In genomic region chr5:108423427-108423826, GRCm38 (mm10) we compare ENCODE assay signal across 35 mouse cellular contexts. TPM values are rescaled to one million over a fixed set of nuclear protein-coding genes. Genes with fewer than 3 reads are reported as not detected.
"Had no signal": no experiment of that assay in that cellular context is flagged by ENCODE, and none has a peak within 500 bp of the region (broad histone marks: within the 10 kb centered on the region; RNA-seq: fewer than 3 reads in every experiment).

No protein-coding gene starts in this region.

- H3K4me3 ChIP-seq: gastrocnemius, adult 2 months; heart, embryonic 10.5 days; heart, embryonic 12.5 days; hindbrain, embryonic 10.5 days; hindbrain, embryonic 13.5 days; hindbrain, embryonic 15.5 days; kidney, embryonic 15.5 days; limb, embryonic 13.5 days; limb, embryonic 15.5 days; liver, embryonic 15.5 days had no signal

- H3K27me3 ChIP-seq: hindbrain, embryonic 13.5 days; hindbrain, embryonic 15.5 days; kidney, embryonic 15.5 days; limb, embryonic 13.5 days; limb, embryonic 15.5 days; liver, embryonic 15.5 days had no signal

- H3K9me3 ChIP-seq: heart, embryonic 10.5 days; heart, embryonic 12.5 days; hindbrain, embryonic 10.5 days; hindbrain, embryonic 13.5 days; hindbrain, embryonic 15.5 days; kidney, embryonic 15.5 days; limb, embryonic 13.5 days; limb, embryonic 15.5 days; liver, embryonic 15.5 days had no signal

- H3K9ac ChIP-seq: heart, embryonic 12.5 days; hindbrain, embryonic 13.5 days; hindbrain, embryonic 15.5 days; kidney, embryonic 15.5 days; limb, embryonic 13.5 days; limb, embryonic 15.5 days; liver, embryonic 15.5 days had no signal

- DNase-seq: gastrocnemius, adult 2 months; gastrocnemius, postnatal 10 days; gastrocnemius, postnatal 25 days; heart, postnatal 10 days; heart, postnatal 4 days; kidney, adult 11 months; kidney, adult 2 months; kidney, adult 9 months; kidney, postnatal 14 days; kidney, postnatal 36 days; layer of hippocampus, adult 9-11 months; layer of hippocampus, postnatal 36 days; left cerebral cortex, postnatal 4 days had no signal

- H3K27ac ChIP-seq: gastrocnemius, adult 2 months; heart, embryonic 10.5 days; hindbrain, embryonic 10.5 days; hindbrain, embryonic 13.5 days; hindbrain, embryonic 15.5 days; hindbrain, postnatal 0 days; kidney, embryonic 15.5 days; kidney, postnatal 0 days; limb, embryonic 13.5 days; limb, embryonic 15.5 days; liver, embryonic 15.5 days had no signal

- ATAC-seq: hindbrain, postnatal 0 days; intestine, embryonic 16.5 days had no signal

- H3K4me1 ChIP-seq: heart, embryonic 10.5 days; heart, embryonic 12.5 days; hindbrain, embryonic 10.5 days; hindbrain, embryonic 13.5 days; hindbrain, embryonic 15.5 days; kidney, embryonic 15.5 days; limb, embryonic 13.5 days; limb, embryonic 15.5 days had no signal

- H3K4me2 ChIP-seq: heart, embryonic 12.5 days; hindbrain, embryonic 13.5 days; hindbrain, embryonic 15.5 days; kidney, embryonic 15.5 days; limb, embryonic 13.5 days; limb, embryonic 15.5 days; liver, embryonic 15.5 days had no signal

- H3K36me3 ChIP-seq: heart, embryonic 10.5 days; heart, embryonic 12.5 days; hindbrain, embryonic 13.5 days; hindbrain, embryonic 15.5 days; kidney, embryonic 15.5 days; limb, embryonic 13.5 days; limb, embryonic 15.5 days; liver, embryonic 15.5 days had no signal

RNA-seq across cellular contexts. Expression of gene Pde6b, which starts 35.2 kb away (rescaled TPM):
- total RNA-seq: gastrocnemius, adult 2 months; gastrocnemius, postnatal 10 days; gastrocnemius, postnatal 25 days; gastrocnemius, postnatal 4 days; granulocyte monocyte progenitor cell, adult 5-6 weeks; heart, adult 8-10 months; heart, postnatal 10 days; heart, postnatal 25 days; heart, postnatal 4 days; hindbrain, postnatal 0 days; left cerebral cortex, postnatal 10 days; left cerebral cortex, postnatal 4 days had no signal
- polyA plus RNA-seq: heart, embryonic 14.5 days; kidney, adult 2 months; large intestine, adult 2 months; liver, embryonic 15.5 days had no signal

RNA-seq across cellular contexts. Expression of gene Gm42517, which starts 55.7 kb away (rescaled TPM):
- total RNA-seq: granulocyte monocyte progenitor cell, adult 5-6 weeks had no signal
- polyA plus RNA-seq: heart, embryonic 12.5 days; heart, embryonic 16.5 days; hindbrain, embryonic 10.5 days; intestine, embryonic 14.5 days; kidney, embryonic 15.5 days; limb, embryonic 11.5 days had no signal
